In the genomic region with DNA sequence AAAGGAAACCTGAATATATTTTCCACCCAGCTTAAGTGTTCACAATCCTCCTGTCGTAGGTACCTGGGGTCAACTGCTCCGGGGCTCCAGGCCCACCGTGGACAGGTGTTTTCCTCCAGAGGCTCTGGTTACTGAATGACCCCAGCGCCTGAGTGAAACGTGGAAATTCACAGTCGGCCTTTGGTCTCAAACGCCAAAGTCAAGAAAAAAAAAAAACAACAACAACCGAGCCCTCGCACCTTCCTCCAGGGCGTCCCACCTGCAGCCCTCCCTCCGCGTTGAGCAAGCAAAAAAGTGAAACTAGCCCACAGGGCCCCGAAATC, we compare ENCODE assay signal across 8 mouse cellular contexts. TPM values are rescaled to one million over a fixed set of nuclear protein-coding genes. Genes with fewer than 3 reads are reported as not detected.
DNase-seq lines count a peak whose midpoint lies in the region; ATAC-seq and TF ChIP-seq lines count a peak whose summit lies in the region.

No protein-coding gene starts in this region.

- H3K4me1 ChIP-seq in embryonic facial prominence, embryonic 10.5 days, result peaks cover 33% of the 10 kb centered on the region
- peaks cover 17% of the 10 kb centered on the region for H3K4me1 ChIP-seq in intestine, embryonic 15.5 days (replicated peaks)
- H3K4me1 ChIP-seq in midbrain, embryonic 13.5 days (replicated peaks), result peaks cover 36% of the 10 kb centered on the region

- H3K9me3 ChIP-seq in embryonic facial prominence, embryonic 10.5 days, result no peaks in the 10 kb centered on the region
- H3K9me3 ChIP-seq in intestine, embryonic 15.5 days, result no peaks in the 10 kb centered on the region
- no peaks in the 10 kb centered on the region for H3K9me3 ChIP-seq in midbrain, embryonic 13.5 days

- no peak for DNase-seq in left cerebral cortex, adult 2 months (ENCODE audit: extremely low spot score in 1 of 2, low spot score in 2 of 2)
- no peak for DNase-seq in left cerebral cortex, postnatal 10 days (ENCODE audit: extremely low spot score in 1 of 2, low spot score in 2 of 2)
- DNase-seq in embryonic facial prominence, embryonic 10.5 days (ENCODE audit: low spot score), result no peak
- DNase-seq in left cerebral cortex, postnatal 14 days (ENCODE audit: low spot score in 2 of 2), result no peak
- DNase-seq in urinary bladder, postnatal 36 days (ENCODE audit: low spot score in 2 of 2), result no peak
- DNase-seq in thymus, adult 18-20 months, result no peak

- H3K27me3 ChIP-seq in embryonic facial prominence, embryonic 10.5 days (replicated peaks; ENCODE audit: low read depth, poor library complexity, severe bottlenecking), result peaks cover 18% of the 10 kb centered on the region; the same call in 1 of the 2 replicates
- no peaks in the 10 kb centered on the region for H3K27me3 ChIP-seq in intestine, embryonic 15.5 days (replicated peaks)
- no peaks in the 10 kb centered on the region for H3K27me3 ChIP-seq in midbrain, embryonic 13.5 days

- H3K36me3 ChIP-seq in embryonic facial prominence, embryonic 10.5 days (replicated peaks), result no peaks in the 10 kb centered on the region; the same call in 1 of the 2 replicates
- no peaks in the 10 kb centered on the region for H3K36me3 ChIP-seq in intestine, embryonic 15.5 days
- peaks cover 6% of the 10 kb centered on the region; the same call in 1 of the 2 replicates for H3K36me3 ChIP-seq in midbrain, embryonic 13.5 days

- intact Hi-C loops in left cerebral cortex, adult 2 months (cut with DNase I), result loop anchor here (5.0 kb wide), 1 partner anchor 49 kb away; no protein-coding TSS in a partner anchor
- intact Hi-C loops in left cerebral cortex, postnatal 10 days (cut with DNase I), result loop anchor here (5.0 kb wide), 2 partner anchors 41 to 69 kb away; no protein-coding TSS in a partner anchor
- intact Hi-C loops in left cerebral cortex, postnatal 14 days (cut with DNase I), result loop anchor here (5.0 kb wide), 1 partner anchor 36 kb away; no protein-coding TSS in a partner anchor

- H3K9ac ChIP-seq in intestine, embryonic 15.5 days, result peak overlapping the region; percentile 99
- peak overlapping the region; percentile 99 for H3K9ac ChIP-seq in midbrain, embryonic 13.5 days (replicated peaks)

- H3K4me2 ChIP-seq in intestine, embryonic 15.5 days (replicated peaks), result peak overlapping the region; percentile 87
- peak overlapping the region; percentile 86 for H3K4me2 ChIP-seq in midbrain, embryonic 13.5 days (replicated peaks)

- no peak for TF ChIP-seq CTCF in left cerebral cortex, adult 2 months (IDR thresholded peaks at IDR 0.05)

- WGBS in embryonic facial prominence, embryonic 10.5 days, result 3% methylated on average over 13 of the region's 13 CpGs
- WGBS in intestine, embryonic 15.5 days, result under 1% methylated on average over 13 of the region's 13 CpGs
- WGBS in midbrain, embryonic 13.5 days, result 2% methylated on average over 13 of the region's 13 CpGs

- H3K27ac ChIP-seq in left cerebral cortex, adult 2 months, result peak overlapping the region; percentile 86
- H3K27ac ChIP-seq in embryonic facial prominence, embryonic 10.5 days (replicated peaks), result peak overlapping the region; percentile 88
- H3K27ac ChIP-seq in intestine, embryonic 15.5 days, result peak overlapping the region; percentile 72
- peak overlapping the region; percentile 75 for H3K27ac ChIP-seq in midbrain, embryonic 13.5 days

- no peak; the same call in 1 of the 2 replicates for ATAC-seq in intestine, embryonic 15.5 days
- ATAC-seq in midbrain, embryonic 13.5 days, result no peak

- H3K4me3 ChIP-seq in left cerebral cortex, adult 2 months, result peak overlapping the region; percentile 91
- H3K4me3 ChIP-seq in embryonic facial prominence, embryonic 10.5 days, result peak overlapping the region; percentile 80
- H3K4me3 ChIP-seq in intestine, embryonic 15.5 days (replicated peaks), result peak overlapping the region; percentile 97
- peak overlapping the region; percentile 96 for H3K4me3 ChIP-seq in midbrain, embryonic 13.5 days (replicated peaks)

RNA-seq across cellular contexts. Expression of a gene that starts 0.8 kb away (rescaled TPM):
- total RNA-seq in left cerebral cortex, adult 2 months (2021), result 100 to 1,000 TPM; 246 to 255 TPM
- total RNA-seq in left cerebral cortex, postnatal 10 days (2021), result 100 to 1,000 TPM; 251 to 263 TPM
- 32.8 and 39.8 TPM in 2 replicates for polyA plus RNA-seq in embryonic facial prominence, embryonic 10.5 days (2016; fragmentation: Nextera tagmentation; extraction: Ambion mirVana)
- 58.2 and 70.6 TPM in 2 replicates for polyA plus RNA-seq in intestine, embryonic 15.5 days (2015; fragmentation: Nextera tagmentation; extraction: Ambion mirVana)
- 39.3 and 50.9 TPM in 2 replicates for polyA plus RNA-seq in midbrain, embryonic 13.5 days (2015; fragmentation: Nextera tagmentation; extraction: Ambion mirVana)
- 100 to 1,000 TPM; 290 to 296 TPM for total RNA-seq in left cerebral cortex, postnatal 14 days (2021)
